In the genomic region with DNA sequence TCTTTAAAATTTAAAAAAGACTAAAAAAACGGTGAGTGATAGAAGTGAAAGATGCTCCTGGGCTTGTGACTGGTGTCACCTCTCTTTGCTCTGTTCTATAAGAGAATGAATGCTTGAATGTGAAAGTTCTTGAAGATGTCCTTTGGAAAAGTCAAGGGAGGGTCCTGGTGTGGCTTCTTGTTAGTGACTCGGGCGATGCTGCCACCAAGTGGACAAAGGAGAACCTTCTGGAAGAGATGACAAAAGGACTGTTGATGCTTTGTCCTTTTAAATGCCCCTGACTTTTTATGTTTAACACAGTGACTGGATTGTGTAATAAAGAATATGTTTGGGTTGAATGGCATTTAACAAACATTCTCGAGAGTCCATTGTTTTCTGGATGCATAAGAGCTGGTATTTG, we compare ENCODE assay signal across 10 mouse cellular contexts. TPM values are rescaled to one million over a fixed set of nuclear protein-coding genes. Genes with fewer than 3 reads are reported as not detected.
DNase-seq lines count a peak whose midpoint lies in the region; ATAC-seq and TF ChIP-seq lines count a peak whose summit lies in the region.
"Had no signal": no experiment of that assay in that cellular context is flagged by ENCODE, and none has a peak within 500 bp of the region (broad histone marks: within the 10 kb centered on the region; RNA-seq: fewer than 3 reads in every experiment).

No protein-coding gene starts in this region.

- H3K9ac ChIP-seq in heart, postnatal 0 days (replicated peaks; ENCODE audit: low read depth, low read length) = no peak overlapping the region
- H3K9ac ChIP-seq in CH12.LX (ENCODE audit: insufficient read depth, low read depth) = no peak overlapping the region
- no peak overlapping the region for H3K9ac ChIP-seq in embryonic facial prominence, embryonic 11.5 days (replicated peaks; ENCODE audit: low read length)
- H3K9ac ChIP-seq: embryonic facial prominence, embryonic 12.5 days had no signal

- H3K27me3 ChIP-seq in heart, postnatal 0 days (ENCODE audit: control insufficient read depth, insufficient read depth, low read length) = no peaks in the 10 kb centered on the region
- H3K27me3 ChIP-seq in CH12.LX (replicated peaks) = no peaks in the 10 kb centered on the region
- no peaks in the 10 kb centered on the region for H3K27me3 ChIP-seq in embryonic facial prominence, embryonic 11.5 days (ENCODE audit: control insufficient read depth, insufficient read depth, low read length)
- H3K27me3 ChIP-seq: embryonic facial prominence, embryonic 12.5 days had no signal

- H3K36me3 ChIP-seq in heart, postnatal 0 days (replicated peaks; ENCODE audit: control insufficient read depth, insufficient read depth, low read length) = no peaks in the 10 kb centered on the region
- no peaks in the 10 kb centered on the region for H3K36me3 ChIP-seq in CH12.LX (replicated peaks in 1 of 2; ENCODE audit: control insufficient read depth in 1 of 2, insufficient read depth in 1 of 2, low read length in 1 of 2)
- no peaks in the 10 kb centered on the region for H3K36me3 ChIP-seq in embryonic facial prominence, embryonic 11.5 days (replicated peaks; ENCODE audit: control insufficient read depth, insufficient read depth, low read depth, low read length)
- H3K36me3 ChIP-seq: embryonic facial prominence, embryonic 12.5 days had no signal

- no peak for TF ChIP-seq EP300 in heart, postnatal 0 days (IDR thresholded peaks at IDR 0.05; ENCODE audit: low read depth)
- peak; percentile 16; the same call in 1 of the 2 replicates for TF ChIP-seq EP300 in CH12.LX (IDR thresholded peaks at IDR 0.05; ENCODE audit: low read length)

- no peak overlapping the region for H3K27ac ChIP-seq in heart, postnatal 0 days (ENCODE audit: low read depth)
- H3K27ac ChIP-seq in CH12.LX (ENCODE audit: insufficient read depth, low read depth) = no peak overlapping the region
- H3K27ac ChIP-seq in embryonic facial prominence, embryonic 11.5 days (replicated peaks; ENCODE audit: low read depth, low read length) = no peak overlapping the region
- H3K27ac ChIP-seq: embryonic facial prominence, embryonic 12.5 days; macrophage had no signal

- H3K4me2 ChIP-seq in heart, postnatal 0 days (ENCODE audit: low read depth, low read length) = no peak overlapping the region
- H3K4me2 ChIP-seq in CH12.LX (ENCODE audit: insufficient read depth, low read depth, poor library complexity, severe bottlenecking) = peak overlapping the region; percentile 34; the same call in 1 of the 2 replicates
- H3K4me2 ChIP-seq in embryonic facial prominence, embryonic 11.5 days (ENCODE audit: low read depth, low read length) = no peak overlapping the region
- H3K4me2 ChIP-seq: embryonic facial prominence, embryonic 12.5 days had no signal

- peak; percentile 88 for TF ChIP-seq RAD21 in CH12.LX (IDR thresholded peaks at IDR 0.05; ENCODE audit: low read depth, low read length)

- no peak for ATAC-seq in heart, postnatal 0 days (ENCODE audit: insufficient read depth, low read depth)
- no peak for ATAC-seq in embryonic facial prominence, embryonic 11.5 days (replicated peaks; ENCODE audit: insufficient number of reproducible peaks, low FRiP score, low TSS enrichment, low read depth)
- ATAC-seq in megakaryocyte progenitor cell, adult 5-6 weeks (replicated peaks; ENCODE audit: poor library complexity) = peak; percentile 87

- H3K4me3 ChIP-seq in heart, postnatal 0 days (ENCODE audit: low read depth, low read length) = no peak overlapping the region
- no peak overlapping the region for H3K4me3 ChIP-seq in CH12.LX (replicated peaks in 1 of 3; ENCODE audit: low read depth in 2 of 3, low read length in 2 of 3, poor library complexity in 1 of 3)
- H3K4me3 ChIP-seq in embryonic facial prominence, embryonic 11.5 days (ENCODE audit: low read depth, low read length) = no peak overlapping the region
- H3K4me3 ChIP-seq: embryonic facial prominence, embryonic 12.5 days had no signal

- H3K79me2 ChIP-seq in CH12.LX (replicated peaks; ENCODE audit: control insufficient read depth, extremely low read depth, insufficient read depth, poor library complexity, severe bottlenecking) = no peaks in the 10 kb centered on the region

- peak; percentile 42 for DNase-seq in heart, postnatal 0 days (ENCODE audit: low spot score)
- no peak for DNase-seq in heart, adult 11 months
- DNase-seq in CH12.LX (ENCODE audit: extremely low read depth) = peak; percentile 71
- peak; percentile 72 for DNase-seq in adrenal gland, postnatal 14 days
- DNase-seq in embryonic facial prominence, embryonic 11.5 days (ENCODE audit: low spot score) = peak; percentile 66
- DNase-seq in layer of hippocampus, postnatal 10 days (ENCODE audit: low spot score in 2 of 2) = peak; percentile 43 to 61
- DNase-seq in thymus, postnatal 25 days = peak; percentile 53

- TF ChIP-seq POLR2A in CH12.LX (IDR thresholded peaks at IDR 0.05; ENCODE audit: low read depth, low read length) = no peak

- H3K9me3 ChIP-seq in heart, postnatal 0 days (replicated peaks; ENCODE audit: control insufficient read depth, low read length) = no peaks in the 10 kb centered on the region
- H3K9me3 ChIP-seq in CH12.LX (replicated peaks; ENCODE audit: low read length) = no peaks in the 10 kb centered on the region
- no peaks in the 10 kb centered on the region for H3K9me3 ChIP-seq in embryonic facial prominence, embryonic 11.5 days (replicated peaks; ENCODE audit: control insufficient read depth, low read length)
- H3K9me3 ChIP-seq: embryonic facial prominence, embryonic 12.5 days had no signal

- in situ Hi-C loops in CH12.LX (cut with MboI; ENCODE audit: low pct_ligation_motif_present, low pct_unique_long_range_greater_than_20kb, low sequenced_read_pairs) = loop anchor here (10.0 kb wide), 1 partner anchor 59 kb away; no protein-coding TSS in a partner anchor

- H3K4me1 ChIP-seq in heart, postnatal 0 days (ENCODE audit: control insufficient read depth, insufficient read depth) = no peaks in the 10 kb centered on the region
- H3K4me1 ChIP-seq in CH12.LX (ENCODE audit: control insufficient read depth in 1 of 2, insufficient read depth in 2 of 2) = no peaks in the 10 kb centered on the region
- H3K4me1 ChIP-seq in embryonic facial prominence, embryonic 11.5 days (ENCODE audit: control insufficient read depth, insufficient read depth, low read length) = no peaks in the 10 kb centered on the region
- H3K4me1 ChIP-seq: embryonic facial prominence, embryonic 12.5 days had no signal

- 9% methylated on average over 4 of the region's 4 CpGs for WGBS in heart, postnatal 0 days
- 17% methylated on average over 4 of the region's 4 CpGs for WGBS in embryonic facial prominence, embryonic 11.5 days

- TF ChIP-seq CTCF in heart, postnatal 0 days (IDR thresholded peaks at IDR 0.05; ENCODE audit: low read depth) = peak; percentile 75
- peak; percentile 47 to 89 for TF ChIP-seq CTCF in CH12.LX (conservative IDR thresholded peaks at IDR 0.05 in 1 of 2, IDR thresholded peaks at IDR 0.05 in 1 of 2; ENCODE audit: low read depth in 2 of 2, low read length in 2 of 2)

- dilution Hi-C loops in CH12.LX (cut with MboI; ENCODE audit: extremely low pct_ligation_motif_present, extremely low pct_unique_long_range_greater_than_20kb, low sequenced_read_pairs) = no loop called here

TF ChIP-seq in CH12.LX, 34 proteins besides CTCF, POLR2A, EP300 and RAD21 (continues in another document):
- no peak for TF ChIP-seq GABPA (IDR thresholded peaks at IDR 0.05; ENCODE audit: insufficient replicate concordance, low read depth, low read length)
- TF ChIP-seq MXI1 (IDR thresholded peaks at IDR 0.05; ENCODE audit: low read depth, low read length) = 0 out of 2 replicates have a peak, but pooled peaks have one; percentile 40
- peak; percentile 55; the same call in 1 of the 2 replicates for TF ChIP-seq NELFE (IDR thresholded peaks at IDR 0.05; ENCODE audit: low read depth, low read length)
- peak; percentile 61; the same call in 1 of the 2 replicates for TF ChIP-seq MAZ (IDR thresholded peaks at IDR 0.05; ENCODE audit: low read depth, low read length)
- no peak for TF ChIP-seq KAT2A (IDR thresholded peaks at IDR 0.05; ENCODE audit: insufficient replicate concordance, low read length)
- TF ChIP-seq ZNF384 (IDR thresholded peaks at IDR 0.05; ENCODE audit: low read depth, low read length) = no peak; the same call in 1 of the 2 replicates
- TF ChIP-seq CHD1 (IDR thresholded peaks at IDR 0.05; ENCODE audit: low read depth, low read length) = no peak
- no peak for TF ChIP-seq TCF12 (IDR thresholded peaks at IDR 0.05; ENCODE audit: low read depth, low read length)
- TF ChIP-seq MEF2A (IDR thresholded peaks at IDR 0.05; ENCODE audit: borderline replicate concordance, low read depth, low read length) = peak; percentile 35; the same call in 1 of the 2 replicates
- TF ChIP-seq BHLHE40 (IDR thresholded peaks at IDR 0.05; ENCODE audit: low read depth, low read length) = 0 out of 2 replicates have a peak, but pooled peaks have one; percentile 13
- no peak for TF ChIP-seq ZKSCAN1 (IDR thresholded peaks at IDR 0.05; ENCODE audit: borderline replicate concordance, low read depth, low read length)
- TF ChIP-seq JUN (IDR thresholded peaks at IDR 0.05; ENCODE audit: insufficient read depth, low read depth, low read length) = no peak
- TF ChIP-seq TBP (conservative IDR thresholded peaks at IDR 0.05; ENCODE audit: low read depth, low read length) = no peak
- no peak for TF ChIP-seq MAFK (IDR thresholded peaks at IDR 0.05; ENCODE audit: insufficient replicate concordance, low read length)
- TF ChIP-seq E2F4 (IDR thresholded peaks at IDR 0.05; ENCODE audit: insufficient replicate concordance, low read depth, low read length) = no peak
- TF ChIP-seq USF2 (conservative IDR thresholded peaks at IDR 0.05; ENCODE audit: low read depth, low read length) = no peak
- no peak for TF ChIP-seq UBTF (IDR thresholded peaks at IDR 0.05; ENCODE audit: low read depth, low read length)
- TF ChIP-seq JUND (conservative IDR thresholded peaks at IDR 0.05; ENCODE audit: low read depth, low read length) = peak; percentile 48; the same call in 1 of the 2 replicates
- TF ChIP-seq USF1 (IDR thresholded peaks at IDR 0.05; ENCODE audit: low read depth, low read length) = no peak
- TF ChIP-seq PAX5 (IDR thresholded peaks at IDR 0.05; ENCODE audit: low read length) = no peak

RNA-seq across cellular contexts. Expression of gene Pth, which starts 45.9 kb away (rescaled TPM):
- total RNA-seq in heart, postnatal 0 days (2014; rRNA removed; ENCODE audit: low replicate concordance) = not detected in 2 replicates
- polyA plus RNA-seq in heart, postnatal 0 days (2015; fragmentation: Nextera tagmentation; extraction: Ambion mirVana) = not detected in 2 replicates
- total RNA-seq in CH12.LX (2012; rRNA removed) = not detected in 2 replicates
- not detected in 2 replicates for total RNA-seq in CH12.LX (2014; rRNA removed)
- polyA plus RNA-seq in CH12.LX (2012; ENCODE audit: insufficient read length, low read depth) = not detected in 2 replicates
- not detected in 2 replicates for total RNA-seq in adrenal gland, postnatal 14 days (2021)
- polyA plus RNA-seq in embryonic facial prominence, embryonic 11.5 days (2014; fragmentation: Nextera tagmentation; extraction: Ambion mirVana) = 1.2 TPM in 1 of 2 replicates, not detected in the other
- total RNA-seq in layer of hippocampus, postnatal 10 days (2021) = not detected
- not detected in 2 replicates for total RNA-seq in megakaryocyte progenitor cell, adult 5-6 weeks (2015)
- not detected in 2 replicates for total RNA-seq in megakaryocyte progenitor cell, adult 5-6 weeks (2017)
- polyA plus RNA-seq: macrophage had no signal
